Mouse (Mus musculus): ENCODE measurements around the gene Card14. TPM values are rescaled to one million over a fixed set of nuclear protein-coding genes. Genes with fewer than 3 reads are reported as not detected.

Card14 gene
- polyA plus RNA-seq, 1 experiment from 2014 or later = 0.50 TPM

DNA sequence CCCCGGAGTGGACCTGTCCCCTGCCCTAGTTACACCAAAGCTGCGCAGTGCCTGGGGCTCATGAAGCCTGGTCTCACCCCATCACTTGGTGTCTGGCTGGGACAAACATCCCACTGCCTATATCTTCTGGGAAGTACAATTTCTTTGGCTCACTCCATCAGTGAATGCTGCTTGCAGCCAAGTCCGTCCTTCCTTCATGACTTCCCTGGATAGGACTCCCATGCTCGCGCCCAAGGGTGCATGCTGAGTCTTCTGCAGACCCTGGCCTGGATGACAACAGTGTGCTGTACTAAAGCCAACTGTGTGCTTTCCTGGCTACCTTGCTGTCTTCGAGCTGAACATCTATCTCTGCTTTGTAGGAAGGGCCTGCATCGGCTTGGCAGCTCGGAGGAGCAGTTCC, 36.6 kb downstream of the Card14 start:
- no peak overlapping the region for H3K4me3 ChIP-seq (ENCODE audit: low read length)
- H3K27me3 ChIP-seq (replicated peaks; ENCODE audit: control insufficient read depth, insufficient read depth, low read length) = no peaks in the 10 kb centered on the region
- H3K4me1 ChIP-seq (ENCODE audit: control insufficient read depth, insufficient read depth, low read depth, low read length) = no peaks in the 10 kb centered on the region
- WGBS = 84% methylated on average over 8 of the region's 8 CpGs
- H3K9ac ChIP-seq (ENCODE audit: low read depth, low read length) = no peak overlapping the region
- no peak for ATAC-seq
- no peaks in the 10 kb centered on the region for H3K36me3 ChIP-seq (ENCODE audit: control insufficient read depth, insufficient read depth, low read length)
- H3K9me3 ChIP-seq (ENCODE audit: control insufficient read depth, low read length) = no peaks in the 10 kb centered on the region
- H3K4me2 ChIP-seq (ENCODE audit: low read length) = no peak overlapping the region
- H3K27ac ChIP-seq (ENCODE audit: low read depth, low read length) = no peak overlapping the region

DNA sequence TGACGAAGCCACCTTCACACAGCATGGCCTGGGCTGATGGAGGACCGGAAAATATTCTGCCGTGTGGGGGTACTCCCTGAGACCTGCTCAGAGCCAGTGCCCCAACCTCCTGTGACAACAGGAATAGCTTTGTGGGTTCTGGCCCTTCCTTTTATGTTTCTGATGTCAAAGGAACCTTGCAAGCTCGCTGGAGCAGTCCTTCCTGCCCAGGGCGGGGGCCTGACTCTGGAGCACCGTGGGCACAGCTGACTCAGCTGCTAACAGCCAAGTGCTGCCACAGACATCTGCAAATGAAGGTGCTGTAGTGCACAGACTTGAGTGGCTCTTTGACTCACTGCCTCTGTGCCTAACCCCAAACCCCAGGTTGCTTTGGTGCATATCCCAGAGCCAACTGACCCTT, 37.3 kb downstream of the Card14 start:
- Histone ChIP-seq H3K27ac (ENCODE audit: low read depth, low read length) (no peak overlapping the region), H3K4me1 (ENCODE audit: control insufficient read depth, insufficient read depth, low read depth, low read length) (no peaks in the 10 kb centered on the region), H3K27me3 (replicated peaks; ENCODE audit: control insufficient read depth, insufficient read depth, low read length) (no peaks in the 10 kb centered on the region), H3K9ac (ENCODE audit: low read depth, low read length) (0 out of 2 replicates have a peak overlapping the region, but pooled peaks have one; percentile 5), H3K4me2 (ENCODE audit: low read length) (no peak overlapping the region), H3K9me3 (ENCODE audit: control insufficient read depth, low read length) (no peaks in the 10 kb centered on the region), H3K4me3 (ENCODE audit: low read length) (no peak overlapping the region), H3K36me3 (ENCODE audit: control insufficient read depth, insufficient read depth, low read length) (no peaks in the 10 kb centered on the region)
- WGBS = 71% methylated on average over 6 of the region's 6 CpGs
- ATAC-seq = no peak

DNA sequence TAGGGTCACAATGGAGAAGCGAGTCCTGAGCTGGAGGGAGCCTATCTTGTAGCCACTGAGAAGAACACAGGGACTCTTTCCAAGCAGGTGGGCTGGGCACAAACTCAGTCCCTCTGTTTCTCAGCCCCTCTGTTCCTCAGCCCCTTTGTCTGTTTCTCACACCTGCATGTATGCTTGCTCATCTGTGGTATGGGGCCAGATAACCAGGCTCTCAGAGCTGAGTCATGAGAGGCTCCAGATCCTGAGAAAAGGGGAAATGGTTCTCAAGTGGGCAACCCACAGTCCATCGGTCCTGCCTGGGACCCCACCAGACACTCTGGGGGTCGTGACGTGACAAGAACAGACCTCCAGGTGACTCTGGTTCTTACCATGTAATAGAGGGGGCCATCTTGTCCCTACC, 39.6 kb downstream of the Card14 start:
- ATAC-seq = no peak
- Histone ChIP-seq H3K36me3 (ENCODE audit: control insufficient read depth, insufficient read depth, low read length) (no peaks in the 10 kb centered on the region), H3K4me2 (ENCODE audit: low read length) (no peak overlapping the region), H3K9ac (ENCODE audit: low read depth, low read length) (no peak overlapping the region), H3K4me3 (ENCODE audit: low read length) (no peak overlapping the region), H3K4me1 (ENCODE audit: control insufficient read depth, insufficient read depth, low read depth, low read length) (no peaks in the 10 kb centered on the region), H3K27me3 (replicated peaks; ENCODE audit: control insufficient read depth, insufficient read depth, low read length) (no peaks in the 10 kb centered on the region), H3K9me3 (ENCODE audit: control insufficient read depth, low read length) (no peaks in the 10 kb centered on the region), H3K27ac (ENCODE audit: low read depth, low read length) (no peak overlapping the region)
- 91% methylated on average over 4 of the region's 4 CpGs for WGBS

DNA sequence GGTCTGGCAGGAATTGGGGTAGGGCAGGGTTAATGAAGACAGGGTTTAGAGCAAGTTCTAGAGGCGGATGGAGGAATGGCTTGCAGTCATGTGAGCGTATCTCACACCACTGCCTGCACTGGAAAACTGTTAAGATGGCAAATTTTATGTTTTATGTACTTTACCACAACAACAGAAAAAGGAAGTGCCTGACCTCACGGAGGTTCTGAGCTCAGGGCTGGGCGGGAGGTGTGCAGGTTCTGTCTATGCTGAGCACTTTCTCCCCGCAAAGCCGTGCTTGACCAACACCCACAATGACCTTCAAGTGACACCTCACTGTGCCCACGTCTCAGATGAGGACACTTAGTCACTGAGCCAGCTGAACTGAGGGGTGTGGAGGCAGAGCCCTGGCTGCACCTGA, 44.5 kb downstream of the Card14 start:
- Histone ChIP-seq H3K36me3 (ENCODE audit: control insufficient read depth, insufficient read depth, low read length) (no peaks in the 10 kb centered on the region), H3K4me3 (ENCODE audit: low read length) (no peak overlapping the region), H3K4me2 (ENCODE audit: low read length) (no peak overlapping the region), H3K9ac (ENCODE audit: low read depth, low read length) (no peak overlapping the region), H3K27ac (ENCODE audit: low read depth, low read length) (no peak overlapping the region), H3K9me3 (ENCODE audit: control insufficient read depth, low read length) (no peaks in the 10 kb centered on the region), H3K4me1 (ENCODE audit: control insufficient read depth, insufficient read depth, low read depth, low read length) (peaks cover 9% of the 10 kb centered on the region), H3K27me3 (replicated peaks; ENCODE audit: control insufficient read depth, insufficient read depth, low read length) (no peaks in the 10 kb centered on the region)
- 79% methylated on average over 7 of the region's 7 CpGs for WGBS
- no peak for ATAC-seq

DNA sequence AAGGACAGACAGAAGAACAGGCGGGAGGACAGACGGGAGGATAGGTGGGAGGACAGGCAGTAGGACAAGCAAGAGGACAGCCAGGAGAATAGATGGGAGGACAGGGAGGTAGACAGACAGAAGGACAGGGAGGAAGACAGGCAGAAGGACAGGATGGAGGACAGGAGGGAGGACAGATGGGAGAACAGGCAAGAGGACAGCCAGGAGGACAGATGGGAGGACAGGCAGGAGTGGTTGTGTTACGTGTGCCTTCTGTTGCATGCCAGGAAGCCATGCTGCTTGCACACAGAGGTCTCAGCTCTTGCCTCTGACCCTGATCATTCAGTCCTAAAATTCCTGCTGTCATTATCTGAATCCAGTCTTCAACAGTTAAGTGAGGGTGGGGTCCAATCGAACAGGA, 46.4 kb downstream of the Card14 start:
- Histone ChIP-seq H3K36me3 (ENCODE audit: control insufficient read depth, insufficient read depth, low read length) (no peaks in the 10 kb centered on the region), H3K27ac (ENCODE audit: low read depth, low read length) (no peak overlapping the region), H3K4me2 (ENCODE audit: low read length) (no peak overlapping the region), H3K9me3 (ENCODE audit: control insufficient read depth, low read length) (no peaks in the 10 kb centered on the region), H3K4me1 (ENCODE audit: control insufficient read depth, insufficient read depth, low read depth, low read length) (peaks cover 9% of the 10 kb centered on the region), H3K4me3 (ENCODE audit: low read length) (no peak overlapping the region), H3K9ac (ENCODE audit: low read depth, low read length) (no peak overlapping the region), H3K27me3 (replicated peaks; ENCODE audit: control insufficient read depth, insufficient read depth, low read length) (no peaks in the 10 kb centered on the region)
- no peak for ATAC-seq
- WGBS = 87% methylated on average over 4 of the region's 4 CpGs

DNA sequence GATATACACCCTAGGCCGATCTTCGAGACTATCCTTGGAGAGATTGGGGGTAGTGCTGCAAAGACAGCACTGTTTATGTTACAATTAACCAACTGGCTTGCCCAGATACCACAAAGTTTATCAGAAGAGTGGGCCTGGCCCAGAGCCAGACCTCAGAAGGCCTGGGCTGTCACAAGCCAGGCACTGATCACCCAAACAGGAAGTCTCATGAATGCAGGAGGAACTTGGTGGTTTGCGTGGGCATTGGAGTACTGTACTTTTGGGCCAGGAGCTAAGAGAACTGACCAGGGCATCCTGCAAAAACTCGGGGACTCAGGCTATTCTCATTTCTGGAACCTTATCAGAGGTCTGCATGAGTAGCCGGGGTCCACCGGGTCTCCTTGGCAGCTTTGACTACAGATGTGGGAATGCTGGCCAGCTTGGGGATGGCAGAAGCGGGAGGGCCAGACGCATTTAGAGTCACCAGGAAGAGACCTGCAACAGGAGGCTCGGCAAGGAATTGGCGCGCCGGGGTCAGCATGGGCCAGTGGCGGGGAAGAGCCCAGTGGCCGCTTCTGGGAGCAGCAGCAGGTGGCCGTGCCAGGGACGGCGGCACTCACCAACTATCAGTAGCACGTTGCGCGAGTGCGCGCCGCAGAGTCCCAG, 47.4 kb downstream of the Card14 start:
- Histone ChIP-seq H3K4me2 (ENCODE audit: low read length) (peak overlapping the region; percentile 98), H3K9ac (ENCODE audit: low read depth, low read length) (peak overlapping the region; percentile 82), H3K27ac (ENCODE audit: low read depth, low read length) (peak overlapping the region; percentile 65; the same call in 1 of the 2 replicates), H3K9me3 (ENCODE audit: control insufficient read depth, low read length) (no peaks in the 10 kb centered on the region), H3K4me1 (ENCODE audit: control insufficient read depth, insufficient read depth, low read depth, low read length) (peaks cover 9% of the 10 kb centered on the region), H3K27me3 (replicated peaks; ENCODE audit: control insufficient read depth, insufficient read depth, low read length) (no peaks in the 10 kb centered on the region), H3K36me3 (ENCODE audit: control insufficient read depth, insufficient read depth, low read length) (no peaks in the 10 kb centered on the region), H3K4me3 (ENCODE audit: low read length) (peak overlapping the region; percentile 74)
- 6% methylated on average over 23 of the region's 23 CpGs for WGBS
- ATAC-seq = peak; percentile 22; the same call in 1 of the 2 replicates

DNA sequence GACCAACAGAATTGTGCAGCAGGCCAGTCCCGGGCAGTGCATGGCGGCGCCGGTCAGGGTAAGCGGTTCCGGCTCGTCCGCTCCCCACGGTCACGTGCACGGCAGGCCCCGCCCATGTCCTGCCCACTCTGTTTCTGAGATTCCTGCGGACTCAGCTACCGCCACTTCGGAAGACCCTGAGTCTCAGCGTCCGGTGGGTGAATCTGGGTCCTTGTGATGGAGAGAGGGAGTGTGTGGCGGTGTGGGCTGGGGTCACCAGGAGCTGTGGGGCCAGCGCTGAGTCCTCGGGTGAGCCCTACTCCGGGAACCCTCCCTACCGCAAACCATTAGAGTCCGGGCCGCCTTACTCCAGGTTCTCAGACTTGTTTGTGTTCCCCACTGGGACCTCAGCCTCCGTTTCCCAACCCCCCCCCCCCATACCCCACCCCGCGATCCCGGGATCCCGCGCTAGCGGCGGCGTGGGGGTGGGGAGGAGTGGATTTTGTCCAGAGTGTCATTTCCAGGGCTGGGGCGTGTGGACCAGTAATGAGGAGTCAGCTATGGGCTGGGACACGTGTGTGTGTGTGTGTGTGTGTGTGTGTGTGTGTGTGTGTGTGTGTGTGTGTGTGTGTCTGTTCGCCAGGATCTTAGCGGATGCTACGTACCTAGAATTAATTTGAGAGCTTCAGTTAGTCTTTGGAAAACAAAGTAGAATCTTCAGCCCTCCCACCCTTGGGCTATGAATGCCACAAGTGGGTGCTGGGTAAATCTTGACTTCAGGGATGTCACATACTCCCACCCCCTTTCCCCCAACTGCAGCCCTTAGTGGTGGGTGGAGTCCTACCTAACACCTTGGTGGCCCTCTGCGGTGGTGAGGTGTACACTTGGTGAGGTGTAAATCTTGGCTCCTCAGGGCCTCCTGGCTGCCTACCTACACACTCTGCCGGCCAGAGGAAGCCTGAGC, 48.1 kb downstream of the Card14 start, which contains the start of the genes Sgsh and Slc26a11:
Gene Sgsh (minus strand): TSS at position 94 of the 943 bp plus-strand sequence.
Gene Slc26a11 (plus strand): TSS at position 115 of the 943 bp plus-strand sequence.
- Histone ChIP-seq H3K4me3 (ENCODE audit: low read length) (peak within 1 kb of the TSS; percentile 74), H3K4me2 (ENCODE audit: low read length) (peak within 1 kb of the TSS; percentile 98), H3K9me3 (ENCODE audit: control insufficient read depth, low read length) (no peaks in the 10 kb centered on the region), H3K9ac (ENCODE audit: low read depth, low read length) (peak within 1 kb of the TSS; percentile 82), H3K36me3 (ENCODE audit: control insufficient read depth, insufficient read depth, low read length) (no peaks in the 10 kb centered on the region), H3K27ac (ENCODE audit: low read depth, low read length) (peak within 1 kb of the TSS; percentile 65; the same call in 1 of the 2 replicates), H3K4me1 (ENCODE audit: control insufficient read depth, insufficient read depth, low read depth, low read length) (peaks cover 9% of the 10 kb centered on the region), H3K27me3 (replicated peaks; ENCODE audit: control insufficient read depth, insufficient read depth, low read length) (no peaks in the 10 kb centered on the region)
- WGBS = 2% methylated on average over 31 of the region's 40 CpGs
- peak; percentile 96 for ATAC-seq

DNA sequence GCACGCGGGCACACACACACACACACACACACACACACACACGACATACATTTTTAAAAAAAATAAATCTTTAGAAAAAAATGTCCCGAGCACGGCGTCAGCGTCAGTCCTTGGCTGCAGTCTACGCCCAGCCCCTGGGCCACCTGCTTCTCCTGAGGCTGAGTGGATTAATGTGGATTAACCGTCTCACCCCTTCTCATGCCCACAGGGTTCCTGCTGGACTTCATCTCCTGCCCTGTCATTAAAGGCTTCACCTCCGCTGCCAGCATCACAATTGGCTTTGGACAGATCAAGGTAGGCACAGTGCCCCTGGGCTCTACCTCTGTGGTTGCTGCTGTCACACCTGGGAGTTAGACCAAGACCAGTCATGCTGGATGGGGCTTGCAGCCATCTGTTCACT, 51.5 kb downstream of the Card14 start:
- no peak overlapping the region for H3K27ac ChIP-seq (ENCODE audit: low read depth, low read length)
- no peaks in the 10 kb centered on the region for H3K36me3 ChIP-seq (ENCODE audit: control insufficient read depth, insufficient read depth, low read length)
- ATAC-seq = no peak
- H3K4me2 ChIP-seq (ENCODE audit: low read length) = no peak overlapping the region
- no peak overlapping the region for H3K4me3 ChIP-seq (ENCODE audit: low read length)
- H3K27me3 ChIP-seq (replicated peaks; ENCODE audit: control insufficient read depth, insufficient read depth, low read length) = no peaks in the 10 kb centered on the region
- WGBS = 89% methylated on average over 10 of the region's 10 CpGs
- H3K9me3 ChIP-seq (ENCODE audit: control insufficient read depth, low read length) = no peaks in the 10 kb centered on the region
- H3K9ac ChIP-seq (ENCODE audit: low read depth, low read length) = no peak overlapping the region
- peaks cover 11% of the 10 kb centered on the region for H3K4me1 ChIP-seq (ENCODE audit: control insufficient read depth, insufficient read depth, low read depth, low read length)

Data from hindbrain, embryonic 16.5 days (tissue).